Mouse (Mus musculus) liver, embryonic 14.5 days (tissue): ENCODE data around the gene Acsbg2.

Experiments
- CTCF ChIP-seq: IDR thresholded peaks from 2 replicates; pipeline ENCODE4 v1.5.1; 2016; ENCODE audit warnings: antibody characterized with exemption, low read depth, control low read depth
- EP300 ChIP-seq: IDR thresholded peaks from 2 replicates; pipeline ENCODE4 v1.6.1; 2016; ENCODE audit warnings: antibody characterized with exemption, low read depth

DNA sequence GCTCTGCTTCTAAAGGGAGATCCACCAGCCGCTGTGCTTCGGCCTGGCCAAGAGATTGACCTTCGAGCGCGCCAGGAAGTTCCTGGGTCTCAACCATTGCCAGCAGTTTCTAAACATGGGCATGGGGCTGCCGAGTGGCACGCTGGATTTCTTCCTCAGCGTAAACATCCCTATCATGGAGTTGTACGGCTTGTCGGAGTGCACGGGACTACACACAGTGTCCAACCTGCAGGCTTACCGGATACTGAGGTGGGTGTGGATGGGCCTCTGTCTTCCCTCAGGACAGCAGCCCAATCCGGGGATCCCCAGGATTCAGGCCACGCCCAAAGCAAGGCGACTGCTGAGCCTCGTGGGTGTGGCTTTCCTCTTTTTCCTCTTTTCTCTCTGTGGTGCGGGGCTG lies 9.4 kb upstream of the Acsbg2 start:
- no peak for TF ChIP-seq CTCF
- no peak for TF ChIP-seq EP300
